Mouse (Mus musculus) megakaryocyte, embryonic 14.5 days (primary cell): ENCODE measurements around the gene Ist1. TPM values are rescaled to one million over a fixed set of nuclear protein-coding genes. Genes with fewer than 3 reads are reported as not detected.

Experiments used
- H3K27me3 ChIP-seq: replicated peaks from 2 replicates; pipeline ENCODE3; 2012; ENCODE audit warnings: inconsistent platforms
- H3K36me3 ChIP-seq: replicated peaks from 2 replicates; pipeline ENCODE3; 2012; ENCODE audit warnings: low read length, inconsistent platforms, mixed read lengths
- H3K4me1 ChIP-seq: 2 replicates; pipeline ENCODE4 v1.6.1; 2012; ENCODE audit warnings: inconsistent platforms
- H3K4me3 ChIP-seq: replicated peaks from 2 replicates; pipeline ENCODE3; 2012; ENCODE audit warnings: moderate library complexity, mild to moderate bottlenecking, inconsistent platforms
- H3K9me3 ChIP-seq: 2 replicates; pipeline ENCODE4 v1.6.1; 2012; ENCODE audit warnings: inconsistent platforms
- FLI1 ChIP-seq: IDR thresholded peaks from 2 replicates; pipeline ENCODE4 v1.6.1; 2012; ENCODE audit warnings: low read length, inconsistent platforms, mixed read lengths
- GATA1 ChIP-seq: IDR thresholded peaks from 3 replicates; pipeline ENCODE4 v1.6.1; 2012; ENCODE audit warnings: mixed read lengths, low read length, inconsistent platforms, borderline replicate concordance
- polyA plus RNA-seq: library from polyadenylated mRNA; stranded (reverse); fragments of >175 nt; gene quantifications from 2 replicates; pipeline ENCODE4 v1.2.3, GENCODE M21; 2012; ENCODE audit warnings: low replicate concordance; ENCODE audit not compliant: insufficient read depth

The Ist1 gene
- polyA plus RNA-seq, 1 experiment, result 11.1 TPM

GRCm38 (mm10) chr8:109648469-109648868 lies 44.6 kb downstream of the Ist1 start:
- TF ChIP-seq FLI1 (no peak), GATA1 (no peak)
- Histone ChIP-seq H3K4me1 (no peaks in the 10 kb centered on the region), H3K27me3 (peaks cover 5% of the 10 kb centered on the region), H3K4me3 (no peak overlapping the region), H3K36me3 (peaks cover 5% of the 10 kb centered on the region), H3K9me3 (no peaks in the 10 kb centered on the region)

GRCm38 (mm10) chr8:109647331-109647730 lies 45.7 kb downstream of the Ist1 start:
- peaks cover 5% of the 10 kb centered on the region for H3K36me3 ChIP-seq
- TF ChIP-seq GATA1 (no peak), FLI1 (no peak)
- H3K9me3 ChIP-seq, result no peaks in the 10 kb centered on the region
- no peak overlapping the region for H3K4me3 ChIP-seq
- H3K27me3 ChIP-seq, result peaks cover 4% of the 10 kb centered on the region
- no peaks in the 10 kb centered on the region for H3K4me1 ChIP-seq

DNA sequence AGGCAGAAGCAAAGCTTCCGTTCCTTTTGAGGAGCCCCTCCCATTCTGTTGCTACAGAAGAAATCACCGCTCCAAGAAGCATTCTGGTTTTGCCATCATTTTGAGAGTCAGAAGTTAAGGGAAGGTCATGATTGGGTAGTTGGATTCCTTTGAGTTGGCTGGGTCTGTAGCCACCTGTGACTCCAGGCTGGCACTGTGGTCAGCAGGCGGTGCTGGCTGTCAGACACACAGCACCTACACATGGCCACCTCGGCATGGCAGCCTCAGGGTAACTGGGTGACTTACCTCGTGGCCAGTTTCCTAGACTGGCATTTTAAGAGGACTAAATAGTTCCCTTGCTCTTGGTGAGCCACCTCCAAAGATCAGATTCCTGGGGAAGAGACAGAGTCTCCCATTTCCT lies 51.8 kb downstream of the Ist1 start:
- peaks cover 10% of the 10 kb centered on the region for H3K4me1 ChIP-seq
- H3K9me3 ChIP-seq, result no peaks in the 10 kb centered on the region
- peak overlapping the region; percentile 23 for H3K4me3 ChIP-seq
- TF ChIP-seq GATA1, result no peak
- no peak for TF ChIP-seq FLI1
- peaks cover 23% of the 10 kb centered on the region for H3K36me3 ChIP-seq
- peaks cover 1% of the 10 kb centered on the region for H3K27me3 ChIP-seq

DNA sequence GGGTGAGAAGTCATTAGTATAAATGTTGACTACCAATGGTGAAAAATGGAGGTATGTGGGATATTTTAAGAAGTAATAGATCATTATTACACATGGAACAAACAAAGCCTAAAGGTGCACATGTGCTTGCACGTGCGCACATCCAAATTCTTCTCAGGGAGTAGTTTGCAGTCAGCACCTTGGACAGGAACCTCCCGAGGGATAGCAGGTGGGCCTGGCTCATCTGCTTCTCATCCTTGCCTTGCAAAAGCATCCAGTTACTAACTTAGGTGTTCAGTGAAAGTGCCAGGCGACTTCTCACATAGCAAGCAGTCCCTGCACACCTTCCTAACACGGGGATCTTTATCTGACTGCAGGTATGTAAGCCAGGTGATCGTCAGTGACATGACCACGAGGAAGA lies 52.6 kb downstream of the Ist1 start:
- H3K27me3 ChIP-seq, result peaks cover 1% of the 10 kb centered on the region
- H3K4me1 ChIP-seq, result peaks cover 10% of the 10 kb centered on the region
- H3K4me3 ChIP-seq, result no peak overlapping the region
- H3K9me3 ChIP-seq, result no peaks in the 10 kb centered on the region
- H3K36me3 ChIP-seq, result peaks cover 27% of the 10 kb centered on the region
- no peak for TF ChIP-seq FLI1
- TF ChIP-seq GATA1, result no peak

DNA sequence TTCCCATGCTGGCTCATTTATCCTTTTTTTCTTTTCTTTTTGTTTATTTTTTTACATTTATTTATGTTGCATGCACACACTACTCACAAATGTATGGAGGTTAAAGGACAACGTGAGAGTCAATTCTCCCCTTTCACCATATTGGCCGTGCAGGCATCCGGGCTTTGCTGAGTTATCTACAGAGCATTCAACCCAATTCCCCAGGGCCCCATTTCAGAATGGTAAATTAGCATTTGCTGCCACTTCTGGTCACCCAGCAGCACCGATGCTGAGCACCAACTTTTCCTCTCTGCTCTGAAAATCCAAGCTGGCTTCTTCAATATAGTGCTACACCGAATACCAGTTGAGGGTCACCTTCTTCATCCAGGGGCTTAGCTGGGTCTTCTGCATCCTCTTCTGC lies 54.2 kb downstream of the Ist1 start:
- H3K4me1 ChIP-seq, result peaks cover 13% of the 10 kb centered on the region
- no peak overlapping the region for H3K4me3 ChIP-seq
- peaks cover 1% of the 10 kb centered on the region for H3K27me3 ChIP-seq
- H3K9me3 ChIP-seq, result no peaks in the 10 kb centered on the region
- no peak for TF ChIP-seq FLI1
- TF ChIP-seq GATA1, result no peak
- peaks cover 33% of the 10 kb centered on the region for H3K36me3 ChIP-seq

GRCm38 (mm10) chr8:109635146-109635545 lies 57.9 kb downstream of the Ist1 start:
- Histone ChIP-seq H3K4me1 (peaks cover 25% of the 10 kb centered on the region), H3K36me3 (peaks cover 41% of the 10 kb centered on the region), H3K27me3 (no peaks in the 10 kb centered on the region), H3K9me3 (no peaks in the 10 kb centered on the region), H3K4me3 (no peak overlapping the region)
- TF ChIP-seq GATA1, result no peak
- TF ChIP-seq FLI1, result no peak

DNA sequence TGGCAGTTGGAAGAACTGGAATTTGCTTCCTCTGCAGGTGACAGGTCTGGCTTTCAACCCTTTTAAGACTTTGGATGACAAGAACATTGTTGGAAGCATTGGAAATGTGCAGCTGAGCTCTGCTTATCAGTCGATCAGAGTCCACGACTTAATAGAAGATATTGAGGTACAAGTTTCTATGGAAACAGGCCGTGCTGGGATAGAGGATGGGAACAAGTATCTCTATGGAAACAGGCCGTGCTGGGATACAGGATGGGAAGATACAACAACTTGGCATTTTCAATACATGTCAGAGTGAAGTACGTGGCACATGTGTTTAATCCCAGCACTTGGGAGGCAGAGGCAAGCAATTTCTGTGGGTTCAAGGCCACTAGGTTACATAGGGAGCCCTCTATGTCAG lies 60.6 kb downstream of the Ist1 start:
- no peak overlapping the region for H3K4me3 ChIP-seq
- peaks cover 15% of the 10 kb centered on the region for H3K4me1 ChIP-seq
- H3K27me3 ChIP-seq, result no peaks in the 10 kb centered on the region
- no peak for TF ChIP-seq FLI1
- no peak for TF ChIP-seq GATA1
- H3K9me3 ChIP-seq, result no peaks in the 10 kb centered on the region
- H3K36me3 ChIP-seq, result peaks cover 42% of the 10 kb centered on the region

DNA sequence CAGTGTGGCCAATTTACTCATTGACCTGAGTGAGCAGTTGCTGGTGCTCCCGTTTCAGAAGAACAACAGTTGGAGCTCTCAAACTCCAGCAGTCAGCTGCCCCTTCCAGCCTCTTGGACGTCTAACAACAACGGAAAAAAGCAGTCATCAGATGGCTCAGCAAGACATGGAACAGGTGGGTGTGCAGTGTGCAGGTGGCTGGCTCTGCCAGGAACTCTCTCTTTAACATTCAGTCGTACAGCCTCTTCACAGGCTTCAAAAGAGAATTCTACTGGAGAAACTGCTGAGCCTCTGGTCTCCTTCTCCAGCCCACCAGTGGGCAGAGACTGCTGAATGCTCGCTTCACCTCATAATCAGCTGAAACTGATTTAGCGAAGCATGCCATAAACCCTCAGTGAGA lies 64.4 kb downstream of the Ist1 start:
- H3K9me3 ChIP-seq, result peaks cover 14% of the 10 kb centered on the region
- peaks cover 9% of the 10 kb centered on the region for H3K4me1 ChIP-seq
- no peaks in the 10 kb centered on the region for H3K27me3 ChIP-seq
- H3K36me3 ChIP-seq, result peaks cover 47% of the 10 kb centered on the region
- TF ChIP-seq FLI1, result no peak
- no peak for TF ChIP-seq GATA1
- H3K4me3 ChIP-seq, result no peak overlapping the region

Other genes starting within 250 kb of the Ist1 start
- not detected in 2 replicates for gene Pmfbp1, start 199.2 kb downstream of the Ist1 start, polyA plus RNA-seq
- gene Dhx38, start 127.4 kb downstream of the Ist1 start, polyA plus RNA-seq, result 18.8 and 29.4 TPM in 2 replicates
- gene Txnl4b, start 127.4 kb downstream of the Ist1 start, polyA plus RNA-seq, result 2.1 and 10.7 TPM in 2 replicates
- gene Hp, start 114.1 kb downstream of the Ist1 start, polyA plus RNA-seq, result 1.6 and 26.3 TPM in 2 replicates
- 26.8 and 45.7 TPM in 2 replicates for gene Dhodh, start 84.6 kb downstream of the Ist1 start, polyA plus RNA-seq
- gene Pkd1l3, start 78.7 kb downstream of the Ist1 start, polyA plus RNA-seq, result 0.62 and 0.72 TPM in 2 replicates
- gene Zfp821, start 12.3 kb upstream of the Ist1 start, polyA plus RNA-seq, result 2.4 and 4.7 TPM in 2 replicates
- gene Atxn1l, start 44.5 kb upstream of the Ist1 start, polyA plus RNA-seq, result 1.5 and 6.3 TPM in 2 replicates
- gene Ap1g1, start 85.3 kb upstream of the Ist1 start, polyA plus RNA-seq, result 2.4 and 6.2 TPM in 2 replicates
- gene Phlpp2, start 175.3 kb upstream of the Ist1 start, polyA plus RNA-seq, result 0.45 TPM in 1 of 2 replicates, not detected in the other